Mouse (Mus musculus) spleen, adult 2 months (tissue): Measurements from ENCODE around the gene Krtap19-3.

Experiments used
- CTCF ChIP-seq: fragments of 200-500 bp; IDR thresholded peaks from 2 replicates; pipeline ENCODE4 v1.5.1; 2011; ENCODE audit warnings: mild to moderate bottlenecking, inconsistent platforms; ENCODE audit not compliant: insufficient read depth, insufficient read length, insufficient replicate concordance; ENCODE audit errors: extremely low read depth
- POLR2A ChIP-seq: fragments of 200-500 bp; IDR thresholded peaks from 2 replicates; pipeline ENCODE4 v1.6.1; 2011; ENCODE audit warnings: low read depth, low read length, inconsistent platforms

DNA sequence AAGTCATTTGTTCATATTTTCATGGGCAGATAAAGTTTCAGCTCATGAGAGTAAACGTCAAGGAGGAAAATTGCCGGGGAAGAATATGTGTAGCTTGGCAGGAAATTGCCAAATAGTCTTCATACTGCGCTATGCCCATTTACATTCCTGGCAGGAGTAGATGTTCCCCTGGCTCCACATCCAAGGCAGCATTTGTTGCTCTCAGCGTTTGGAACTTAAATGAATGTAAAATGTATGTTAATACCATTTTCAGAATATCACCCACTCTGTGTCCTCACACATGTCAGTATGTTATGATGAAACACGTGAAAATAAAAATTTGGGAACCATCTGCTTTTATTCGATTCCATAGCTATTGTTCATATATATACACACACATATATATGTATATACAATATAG lies 9.0 kb upstream of the Krtap19-3 start:
- TF ChIP-seq CTCF (no peak), POLR2A (no peak)
